Mouse (Mus musculus): ENCODE data around the gene Nolc1. TPM values are rescaled to one million over a fixed set of nuclear protein-coding genes. Genes with fewer than 3 reads are reported as not detected.

Gene Nolc1
- total RNA-seq, 2 experiments from 2014 or later: 45.0 to 51.0 TPM

DNA sequence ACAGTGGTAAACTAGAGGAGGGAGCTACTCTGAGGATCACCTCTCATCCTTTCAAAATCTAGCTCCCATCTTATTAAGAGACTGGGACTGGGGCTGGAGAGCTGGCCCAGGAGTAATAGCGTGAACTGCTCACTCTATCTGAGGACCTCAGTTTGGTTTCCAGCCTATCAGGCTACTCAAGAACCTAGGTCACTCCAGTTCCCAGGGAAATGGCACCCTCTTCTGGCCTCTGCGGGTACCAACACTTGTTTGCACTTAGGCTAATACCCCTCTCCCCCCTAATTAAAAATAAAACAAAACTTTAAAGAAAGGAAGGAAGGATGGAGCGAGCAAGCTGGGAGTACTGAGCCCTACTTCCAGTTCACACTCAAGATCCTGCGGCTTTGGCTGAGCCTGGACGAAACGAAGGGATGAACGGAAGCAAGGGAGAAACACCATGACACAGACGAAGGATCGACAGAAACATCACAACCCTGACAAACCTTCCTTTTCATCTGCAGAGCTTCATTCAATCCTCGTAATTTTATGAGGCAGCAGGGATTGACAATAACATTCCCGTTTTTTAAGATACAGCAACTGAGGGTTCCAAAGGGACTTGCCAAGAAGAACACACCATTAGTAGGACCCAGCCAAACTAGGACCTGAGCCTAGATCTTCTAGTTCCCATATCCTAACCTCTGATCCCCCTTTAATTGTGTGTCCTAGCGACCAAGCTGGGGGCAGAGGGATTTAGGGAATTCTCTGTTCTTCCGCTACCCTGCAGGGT, 39.0 kb upstream of the Nolc1 start:
- peak; percentile 46 for TF ChIP-seq CTCF (IDR thresholded peaks at IDR 0.05)
- intact Hi-C loops (cut with DNase I): no loop called here
- no peak for DNase-seq (ENCODE audit: extremely low spot score in 1 of 2, low spot score in 2 of 2)
- H3K4me3 ChIP-seq: no peak overlapping the region
- H3K27ac ChIP-seq: no peak overlapping the region

DNA sequence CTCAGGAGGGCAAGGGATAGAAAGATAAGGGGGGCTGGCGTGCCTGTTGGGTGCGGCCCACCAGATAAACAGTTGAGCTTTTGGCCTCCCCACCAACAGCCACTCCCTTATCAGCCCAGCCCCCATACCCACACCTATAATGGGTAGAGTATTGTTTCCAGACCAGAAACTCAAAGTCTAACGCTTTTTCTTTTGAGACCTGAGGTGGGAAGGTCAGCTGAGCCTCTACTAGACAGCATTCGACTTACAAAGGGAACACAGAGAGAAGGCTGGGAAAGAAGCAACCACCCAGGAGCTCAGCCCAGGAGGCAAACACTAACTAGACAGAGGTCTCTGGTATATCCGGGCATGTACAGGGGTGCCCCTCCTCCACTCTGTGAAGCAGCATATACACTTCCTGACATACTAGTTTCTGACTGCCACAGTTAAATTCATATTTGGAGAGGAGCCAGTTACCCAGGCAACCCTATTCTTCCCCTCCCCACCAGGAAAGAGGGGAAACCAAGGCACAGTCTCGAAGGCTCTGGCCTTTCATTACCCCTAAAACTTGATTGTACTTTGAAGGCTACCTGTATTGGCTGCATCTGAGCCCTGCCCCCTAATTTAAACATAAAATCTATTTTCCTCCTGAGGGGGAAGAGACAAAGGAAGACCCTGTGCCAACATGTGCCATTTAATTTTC, 38.3 kb upstream of the Nolc1 start:
- Histone ChIP-seq H3K27ac (no peak overlapping the region), H3K4me3 (peak overlapping the region; percentile 47)
- TF ChIP-seq CTCF (IDR thresholded peaks at IDR 0.05): no peak
- intact Hi-C loops (cut with DNase I): no loop called here
- no peak for DNase-seq (ENCODE audit: extremely low spot score in 1 of 2, low spot score in 2 of 2)

DNA sequence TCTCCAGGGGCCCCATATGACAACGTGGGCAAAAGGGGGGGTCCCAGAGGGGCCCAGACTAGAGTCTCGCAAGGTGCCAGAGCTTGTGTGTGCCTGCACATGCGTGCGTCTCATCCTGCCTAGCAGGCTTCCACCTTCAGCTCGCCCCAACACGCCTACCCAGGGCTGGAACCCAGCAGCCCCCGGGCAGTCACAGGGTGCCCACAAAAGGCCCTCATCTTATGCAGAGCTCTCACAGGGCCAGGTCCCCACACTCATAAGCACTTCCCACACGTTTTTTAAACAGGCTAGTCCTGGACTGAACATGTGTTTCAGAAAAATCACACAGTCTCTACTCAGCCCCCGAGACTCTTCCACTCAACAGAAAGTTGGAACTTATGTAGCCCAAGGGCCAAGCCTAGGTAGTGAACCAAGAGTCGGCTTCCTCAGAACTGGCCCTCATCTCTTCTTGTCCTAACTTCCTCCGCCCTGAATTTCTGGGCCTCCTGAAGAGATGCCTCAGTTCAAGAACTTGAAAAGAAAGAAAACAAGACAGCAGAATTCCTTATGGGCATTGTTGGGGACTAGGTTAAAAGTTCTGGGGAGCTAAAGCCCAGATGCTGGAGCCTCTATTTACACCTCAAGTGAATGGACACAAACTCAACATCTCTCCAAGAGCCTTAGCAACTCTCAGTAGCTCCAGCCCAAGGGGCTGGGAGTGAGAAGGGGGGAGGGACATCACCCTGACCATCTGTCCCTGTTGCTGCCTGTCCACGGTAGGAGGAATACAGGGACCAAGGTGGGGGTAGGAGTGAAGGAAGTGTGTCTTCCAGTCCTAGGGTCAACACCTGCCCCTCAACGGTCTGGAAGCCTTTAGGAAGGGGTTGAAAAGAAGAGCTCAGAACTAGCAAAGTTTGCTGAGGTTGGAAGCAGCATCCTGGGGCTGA, 37.5 kb upstream of the Nolc1 start:
- Histone ChIP-seq H3K4me3 (peak overlapping the region; percentile 47), H3K27ac (peak overlapping the region; percentile 28; the same call in 1 of the 2 replicates)
- no peak for TF ChIP-seq CTCF (IDR thresholded peaks at IDR 0.05)
- no peak for DNase-seq (ENCODE audit: extremely low spot score in 1 of 2, low spot score in 2 of 2)
- intact Hi-C loops (cut with DNase I): loop anchor here (2.0 kb wide), 1 partner anchor 39 kb away; the partner anchor contains the start of gene Armh3

DNA sequence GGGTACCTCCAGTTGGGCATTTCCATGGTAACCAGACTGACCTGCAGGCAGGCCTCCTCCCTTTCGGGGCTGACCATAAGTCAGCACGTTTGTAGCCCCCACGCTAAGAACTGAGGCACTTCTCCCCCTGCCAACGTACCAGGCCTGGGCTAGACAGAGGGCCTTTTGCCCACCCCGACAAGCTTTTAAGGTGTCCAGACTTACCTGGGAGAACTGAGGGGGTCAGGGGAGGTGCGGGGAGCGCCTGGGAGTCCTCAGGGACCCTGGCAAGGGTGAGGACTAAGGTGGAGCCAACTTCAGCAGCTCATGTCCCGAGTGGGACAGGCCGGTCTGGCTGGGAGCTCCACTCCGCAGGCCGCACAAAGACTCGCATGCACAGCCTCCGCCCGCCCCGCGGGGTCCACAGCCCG, 36.8 kb upstream of the Nolc1 start:
- DNase-seq (ENCODE audit: extremely low spot score in 1 of 2, low spot score in 2 of 2): no peak
- no peak for TF ChIP-seq CTCF (IDR thresholded peaks at IDR 0.05)
- intact Hi-C loops (cut with DNase I): loop anchor here (2.0 kb wide), 1 partner anchor 40 kb away; the partner anchor contains the start of gene Armh3
- Histone ChIP-seq H3K4me3 (peak overlapping the region; percentile 47), H3K27ac (peak overlapping the region; percentile 87)

DNA sequence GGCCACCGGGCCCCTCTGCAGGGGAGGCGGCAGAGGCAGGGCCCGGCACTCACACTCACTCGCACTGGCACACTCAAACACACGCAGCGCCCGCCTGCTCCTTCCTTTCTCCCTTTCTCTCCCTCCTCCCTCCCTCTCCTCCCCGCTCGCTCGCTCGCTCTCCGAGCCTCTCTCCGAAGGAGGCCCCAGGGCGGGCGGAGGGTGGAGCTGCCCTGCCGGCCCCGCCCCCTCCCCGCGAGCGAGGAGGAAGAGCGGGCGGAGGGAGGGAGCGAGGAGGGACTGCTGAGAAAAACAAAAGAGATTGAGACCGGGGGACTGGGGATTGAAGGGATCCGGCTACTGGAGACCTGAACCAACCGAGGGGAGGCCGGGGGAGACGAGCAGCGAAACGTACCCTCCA, 36.2 kb upstream of the Nolc1 start:
- Histone ChIP-seq H3K4me3 (peak overlapping the region; percentile 47), H3K27ac (peak overlapping the region; percentile 87)
- TF ChIP-seq CTCF (IDR thresholded peaks at IDR 0.05): no peak
- DNase-seq (ENCODE audit: extremely low spot score in 1 of 2, low spot score in 2 of 2): peak; percentile 83 to 88
- intact Hi-C loops (cut with DNase I): loop anchor here (2.0 kb wide), 1 partner anchor 41 kb away; the partner anchor contains the start of gene Armh3

DNA sequence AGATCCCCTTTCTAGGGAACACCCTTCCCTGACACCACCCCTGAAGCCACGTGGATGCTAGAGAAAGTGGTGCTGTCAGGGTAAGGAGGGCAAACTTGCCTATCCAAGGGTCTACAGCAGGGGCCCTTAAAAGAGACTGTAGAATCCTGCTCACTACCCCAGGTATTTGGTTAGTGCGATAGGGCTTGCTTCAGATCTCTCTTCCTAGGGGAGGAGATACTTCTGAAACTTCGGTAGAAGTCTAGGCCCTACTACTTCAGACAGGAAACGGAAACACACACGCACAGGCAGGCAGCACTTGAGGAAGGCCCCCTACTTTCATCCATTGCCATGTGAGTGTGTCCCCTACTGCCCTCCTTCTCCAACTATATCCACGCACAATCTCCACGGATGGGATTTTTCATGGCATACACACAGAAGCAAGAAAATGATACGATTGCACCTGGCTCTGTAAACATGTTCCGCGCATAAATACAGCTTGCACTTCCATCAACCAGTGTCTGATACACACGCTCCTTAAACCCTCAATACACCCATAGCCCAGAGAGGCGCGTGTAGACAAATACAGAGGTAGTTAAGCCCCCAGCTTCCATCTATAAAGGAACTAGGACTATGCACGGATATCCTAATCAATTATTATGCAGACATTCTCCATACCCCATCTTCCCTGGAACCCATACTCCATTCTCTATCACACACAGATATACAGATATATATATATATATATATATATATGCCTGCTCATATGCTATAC, 35.3 kb upstream of the Nolc1 start:
- Histone ChIP-seq H3K4me3 (peak overlapping the region; percentile 47), H3K27ac (peak overlapping the region; percentile 87)
- TF ChIP-seq CTCF (IDR thresholded peaks at IDR 0.05): no peak
- DNase-seq (ENCODE audit: extremely low spot score in 1 of 2, low spot score in 2 of 2): no peak
- intact Hi-C loops (cut with DNase I): no loop called here

DNA sequence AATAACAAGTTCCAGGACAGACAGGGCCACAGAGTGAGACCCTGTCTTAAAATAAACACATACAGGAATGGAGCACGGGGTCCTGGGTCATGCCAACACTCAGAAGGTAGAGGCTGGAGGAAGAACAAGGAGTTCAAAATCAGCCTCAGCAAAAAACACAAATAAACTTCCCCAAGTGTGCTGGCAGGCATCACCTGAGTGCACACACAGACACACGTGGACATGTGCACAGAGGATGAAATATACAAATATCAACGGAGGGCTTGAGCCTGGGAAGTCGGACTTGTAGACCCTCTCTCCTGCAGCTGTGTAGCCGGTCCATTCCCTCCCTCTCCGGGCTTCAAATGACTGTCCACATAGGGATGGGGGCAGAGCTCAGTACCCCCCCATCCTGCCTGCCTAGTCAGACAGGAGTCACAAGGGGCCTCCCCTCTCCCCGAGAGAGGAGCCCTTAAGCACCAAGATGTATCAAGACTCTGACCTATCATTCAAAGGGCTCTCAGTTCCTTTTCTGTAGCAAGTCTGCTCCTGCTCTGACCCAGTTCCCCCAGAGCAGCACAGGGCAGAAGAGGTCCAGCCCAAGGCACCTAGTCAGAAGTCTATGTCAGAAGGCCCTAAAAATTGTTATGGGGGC, 34.2 kb upstream of the Nolc1 start:
- TF ChIP-seq CTCF (IDR thresholded peaks at IDR 0.05): no peak
- intact Hi-C loops (cut with DNase I): no loop called here
- peak overlapping the region; percentile 70 for H3K4me3 ChIP-seq
- no peak for DNase-seq (ENCODE audit: extremely low spot score in 1 of 2, low spot score in 2 of 2)
- peak overlapping the region; percentile 88 for H3K27ac ChIP-seq

DNA sequence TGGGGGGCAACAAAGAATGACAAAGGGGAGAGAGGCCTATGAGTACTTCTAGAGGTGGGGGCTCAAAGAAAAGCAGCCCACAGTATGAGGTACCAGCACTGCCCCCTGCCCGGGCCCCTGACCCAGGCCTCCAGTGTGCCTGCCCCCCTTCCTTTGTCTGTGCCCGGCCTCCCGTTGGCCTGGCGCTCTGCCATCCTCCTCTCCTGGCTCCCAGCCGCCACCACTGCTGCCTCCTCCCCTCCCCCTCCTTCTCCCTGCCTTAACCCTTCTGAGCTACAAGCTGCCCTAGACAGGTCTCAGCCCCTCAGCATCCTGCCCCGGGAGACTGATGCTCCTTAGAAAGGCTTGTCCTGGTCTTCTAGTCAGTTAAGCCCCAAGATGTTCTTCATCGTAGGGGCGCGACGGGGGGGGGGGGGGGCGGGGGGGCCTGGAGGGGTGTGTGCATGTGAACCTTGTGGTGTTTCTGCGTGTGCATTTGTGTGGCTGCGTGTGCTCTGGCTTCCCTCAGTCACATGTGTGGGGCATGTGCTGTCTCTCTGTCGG, 33.7 kb upstream of the Nolc1 start:
- Histone ChIP-seq H3K4me3 (peak overlapping the region; percentile 70), H3K27ac (peak overlapping the region; percentile 88)
- peak; percentile 68 to 82 for DNase-seq (ENCODE audit: extremely low spot score in 1 of 2, low spot score in 2 of 2)
- intact Hi-C loops (cut with DNase I): no loop called here
- TF ChIP-seq CTCF (IDR thresholded peaks at IDR 0.05): no peak

DNA sequence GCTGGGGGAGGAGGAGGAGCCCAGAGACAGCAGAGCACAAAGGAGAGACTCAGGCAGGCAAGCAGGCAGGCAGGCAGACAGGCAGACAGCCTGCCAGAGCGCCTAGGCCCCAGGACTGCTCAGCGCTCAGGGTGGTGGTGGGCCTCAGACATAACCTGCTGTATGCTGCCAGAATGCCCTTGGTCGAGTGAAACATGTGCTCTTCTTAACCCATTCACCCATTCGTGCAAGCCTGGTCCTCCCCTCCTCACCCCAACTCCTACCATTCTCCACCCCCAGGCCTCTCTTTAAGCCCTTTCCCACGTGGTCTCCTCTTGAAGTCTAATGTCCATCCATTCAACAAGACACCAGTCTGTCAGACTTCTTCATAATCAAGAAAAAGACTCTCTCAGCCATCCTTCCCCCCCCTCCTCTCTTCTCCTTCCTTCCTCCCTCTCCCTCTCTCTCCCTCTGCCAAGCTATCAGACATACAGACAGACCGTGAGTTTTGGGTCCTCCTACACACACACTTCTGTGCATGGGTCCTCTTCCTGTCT, 33.1 kb upstream of the Nolc1 start:
- peak overlapping the region; percentile 70 for H3K4me3 ChIP-seq
- peak in 1 of 2 experiments; percentile 58 for DNase-seq (ENCODE audit: extremely low spot score in 1 of 2, low spot score in 2 of 2)
- H3K27ac ChIP-seq: peak overlapping the region; percentile 88
- intact Hi-C loops (cut with DNase I): no loop called here
- TF ChIP-seq CTCF (IDR thresholded peaks at IDR 0.05): no peak

DNA sequence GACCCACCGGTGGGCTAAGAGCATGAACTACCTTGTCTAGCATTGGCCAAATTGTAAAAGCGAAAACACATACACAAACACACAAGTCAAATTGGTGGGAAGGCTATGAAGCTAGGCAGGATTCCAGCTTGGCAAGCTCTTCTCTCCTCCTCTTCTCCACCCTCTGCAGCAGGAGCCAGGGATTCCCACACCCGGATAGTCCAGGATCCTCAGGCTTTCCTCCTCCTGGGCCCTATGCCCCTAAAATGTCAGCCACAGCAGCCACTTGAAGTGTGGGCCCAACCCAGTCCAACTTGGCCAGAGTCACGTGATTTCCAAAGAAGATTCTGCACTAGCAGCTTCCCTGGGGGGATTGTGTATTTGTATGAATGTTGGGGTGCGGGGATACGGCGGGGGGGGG, 32.3 kb upstream of the Nolc1 start:
- Histone ChIP-seq H3K4me3 (peak overlapping the region; percentile 70), H3K27ac (peak overlapping the region; percentile 55; the same call in 1 of the 2 replicates)
- intact Hi-C loops (cut with DNase I): no loop called here
- DNase-seq (ENCODE audit: extremely low spot score in 1 of 2, low spot score in 2 of 2): no peak
- no peak for TF ChIP-seq CTCF (IDR thresholded peaks at IDR 0.05)

All from left cerebral cortex, adult 2 months (tissue).